Mouse (Mus musculus): ENCODE measurements around the gene Zfp771. TPM values are rescaled to one million over a fixed set of nuclear protein-coding genes. Genes with fewer than 3 reads are reported as not detected.
A peak's percentile ranks its signal among the peaks of the same experiment; 100 is the strongest.

Gene Zfp771
- polyA plus RNA-seq, 1 experiment from 2014 or later: 63.1 TPM

DNA sequence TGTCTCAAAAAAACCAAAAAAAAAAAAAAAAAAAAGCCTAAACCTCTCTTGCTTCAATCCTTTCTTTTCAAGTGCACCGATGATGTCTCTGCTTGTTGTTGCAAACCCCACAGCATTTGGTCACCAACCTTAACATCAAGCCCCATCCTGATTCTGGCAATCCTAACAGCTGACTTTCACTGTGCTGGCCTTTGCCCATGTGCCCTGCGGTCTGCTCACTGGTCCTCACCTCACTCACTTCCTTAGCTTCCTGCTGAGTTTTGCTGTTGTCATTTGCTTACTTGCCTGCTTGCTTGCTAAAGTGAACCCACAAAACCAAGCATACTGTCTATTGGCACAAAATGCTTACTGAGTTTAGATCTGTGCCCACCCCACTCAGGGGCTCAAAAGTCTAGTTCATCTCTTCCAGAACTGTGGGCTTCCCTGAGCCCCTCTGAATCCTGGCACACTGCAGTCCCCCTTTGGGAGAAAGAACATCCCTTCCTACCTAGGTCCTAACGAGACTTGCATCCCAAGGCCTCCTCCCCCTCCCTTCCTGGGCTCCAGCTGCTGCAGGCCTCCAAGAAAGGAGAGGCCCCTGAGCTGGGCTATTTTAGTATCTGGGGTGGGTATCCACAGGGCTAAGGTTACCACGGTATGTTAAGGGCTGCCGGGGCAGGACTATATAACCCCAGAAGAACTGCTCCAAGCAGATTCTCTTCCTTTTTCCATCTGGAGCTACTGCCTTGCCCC lies 32.9 kb upstream of the Zfp771 start:
- Histone ChIP-seq H3K4me1 (peaks cover 19% of the 10 kb centered on the region), H3K27me3 (replicated peaks) (no peaks in the 10 kb centered on the region), H3K4me2 (no peak overlapping the region), H3K36me3 (no peaks in the 10 kb centered on the region), H3K9ac (no peak overlapping the region), H3K9me3 (no peaks in the 10 kb centered on the region), H3K4me3 (replicated peaks) (no peak overlapping the region), H3K27ac (no peak overlapping the region)
- ATAC-seq (ENCODE audit: insufficient read depth, low FRiP score, low read depth): no peak
- WGBS: 75% methylated on average over 5 of the region's 5 CpGs

DNA sequence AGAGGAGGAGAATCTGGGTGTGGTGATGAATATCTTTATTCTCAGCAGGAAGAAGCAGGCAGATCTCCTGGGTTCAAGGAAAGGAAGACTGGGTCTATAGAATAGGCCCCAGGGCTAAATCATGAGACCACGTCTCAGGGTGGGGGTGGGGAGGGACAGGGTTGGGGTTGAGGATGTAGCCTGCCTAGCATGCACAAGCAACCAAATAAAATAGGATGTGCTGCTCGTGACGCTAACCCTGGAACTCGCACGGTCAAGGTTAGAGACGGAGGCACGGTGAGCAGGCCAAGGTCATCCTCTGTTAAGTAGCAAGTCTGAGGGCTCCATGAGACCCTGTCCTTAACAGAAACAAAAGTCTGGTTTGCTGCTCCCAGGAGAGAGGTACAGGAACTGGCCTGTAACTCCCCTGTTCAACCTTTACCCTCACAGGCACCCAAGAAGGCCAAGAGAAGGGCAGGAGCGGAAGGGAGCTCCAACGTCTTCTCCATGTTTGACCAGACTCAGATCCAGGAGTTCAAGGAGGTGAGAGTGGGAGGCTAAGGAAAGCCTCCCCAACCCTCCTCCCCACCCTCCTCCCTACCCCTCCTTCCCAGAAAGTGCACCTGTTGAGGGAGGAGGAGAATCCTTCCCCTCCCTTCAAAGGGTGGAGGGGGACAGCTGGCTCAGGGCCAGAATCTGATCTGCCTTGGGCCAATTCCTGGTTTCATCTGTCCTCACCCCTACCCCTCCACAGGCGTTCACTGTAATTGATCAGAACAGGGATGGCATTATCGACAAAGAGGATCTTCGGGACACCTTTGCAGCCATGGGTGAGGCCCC lies 31.4 kb upstream of the Zfp771 start:
- Histone ChIP-seq H3K4me1 (peaks cover 9% of the 10 kb centered on the region; the same call in 1 of the 2 replicates), H3K36me3 (no peaks in the 10 kb centered on the region), H3K27ac (no peak overlapping the region), H3K4me3 (replicated peaks) (no peak overlapping the region), H3K4me2 (no peak overlapping the region), H3K27me3 (replicated peaks) (no peaks in the 10 kb centered on the region), H3K9me3 (no peaks in the 10 kb centered on the region), H3K9ac (no peak overlapping the region)
- ATAC-seq (ENCODE audit: insufficient read depth, low FRiP score, low read depth): no peak
- 87% methylated on average over 12 of the region's 12 CpGs for WGBS

DNA sequence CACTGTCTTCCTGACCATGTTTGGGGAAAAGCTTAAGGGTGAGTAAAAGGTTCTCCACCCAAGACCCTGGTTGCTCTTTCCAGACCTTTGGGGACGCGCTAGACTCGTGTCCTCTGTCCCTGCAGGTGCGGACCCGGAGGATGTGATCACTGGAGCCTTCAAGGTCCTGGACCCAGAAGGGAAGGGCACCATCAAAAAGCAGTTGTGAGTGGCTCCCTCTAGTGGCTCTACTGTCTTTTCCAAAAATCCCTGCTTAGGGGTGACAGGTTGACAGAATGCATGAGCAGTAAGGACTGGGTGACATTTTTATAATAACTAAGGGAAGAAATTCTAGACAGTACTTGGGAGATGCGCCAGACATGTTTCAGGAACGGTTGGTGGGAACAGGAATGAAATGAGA lies 30.6 kb upstream of the Zfp771 start:
- Histone ChIP-seq H3K4me3 (replicated peaks) (no peak overlapping the region), H3K27ac (no peak overlapping the region), H3K27me3 (replicated peaks) (no peaks in the 10 kb centered on the region), H3K4me1 (peaks cover 11% of the 10 kb centered on the region; the same call in 1 of the 2 replicates), H3K9ac (no peak overlapping the region), H3K4me2 (no peak overlapping the region), H3K9me3 (no peaks in the 10 kb centered on the region), H3K36me3 (no peaks in the 10 kb centered on the region)
- ATAC-seq (ENCODE audit: insufficient read depth, low FRiP score, low read depth): no peak
- WGBS: 40% methylated on average over 7 of the region's 7 CpGs

DNA sequence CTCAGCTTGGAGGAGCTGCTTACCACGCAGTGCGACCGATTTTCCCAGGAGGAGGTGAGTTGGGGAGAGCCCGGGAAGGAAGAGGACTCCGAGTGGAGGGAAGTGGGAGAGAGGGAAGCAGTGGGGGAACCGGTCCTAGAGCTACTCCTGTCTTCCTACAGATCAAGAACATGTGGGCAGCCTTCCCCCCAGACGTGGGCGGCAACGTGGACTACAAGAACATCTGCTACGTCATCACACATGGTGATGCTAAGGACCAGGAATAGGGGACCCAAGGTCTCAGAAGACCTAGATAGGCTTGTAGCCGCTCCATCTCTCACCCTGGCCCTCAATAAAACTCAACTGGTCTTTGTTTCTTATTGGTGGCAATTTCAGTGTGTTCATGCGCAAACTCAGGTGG lies 30.1 kb upstream of the Zfp771 start:
- Histone ChIP-seq H3K4me3 (replicated peaks) (no peak overlapping the region), H3K4me1 (peaks cover 11% of the 10 kb centered on the region; the same call in 1 of the 2 replicates), H3K27me3 (replicated peaks) (no peaks in the 10 kb centered on the region), H3K4me2 (no peak overlapping the region; the same call in 1 of the 2 replicates), H3K9me3 (no peaks in the 10 kb centered on the region), H3K9ac (no peak overlapping the region), H3K27ac (no peak overlapping the region), H3K36me3 (no peaks in the 10 kb centered on the region)
- no peak for ATAC-seq (ENCODE audit: insufficient read depth, low FRiP score, low read depth)
- 57% methylated on average over 12 of the region's 12 CpGs for WGBS

DNA sequence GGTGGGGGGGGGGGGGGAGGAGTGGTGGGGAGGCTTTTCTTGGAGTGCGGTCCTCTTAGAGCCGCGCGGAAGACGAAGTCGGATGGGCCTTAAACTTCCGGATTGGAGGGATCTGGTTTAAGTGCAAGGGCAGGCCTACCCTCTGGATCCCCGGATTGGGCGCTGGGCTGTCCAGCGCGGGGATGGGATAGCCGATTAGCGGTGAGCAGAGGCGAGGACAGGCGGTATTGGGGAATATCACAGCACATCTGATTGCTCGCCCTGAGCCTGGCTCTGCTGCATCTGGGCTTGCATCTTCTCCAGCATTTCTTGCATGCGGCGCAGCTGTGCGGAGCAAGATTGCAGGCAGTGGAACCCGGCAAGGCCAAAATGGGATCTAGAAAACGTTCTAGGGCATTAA lies 29.6 kb upstream of the Zfp771 start:
- Histone ChIP-seq H3K36me3 (no peaks in the 10 kb centered on the region), H3K4me2 (peak overlapping the region; percentile 69), H3K4me3 (replicated peaks) (peak overlapping the region; percentile 35), H3K27me3 (replicated peaks) (no peaks in the 10 kb centered on the region), H3K9ac (no peak overlapping the region), H3K27ac (no peak overlapping the region), H3K9me3 (no peaks in the 10 kb centered on the region), H3K4me1 (peaks cover 11% of the 10 kb centered on the region; the same call in 1 of the 2 replicates)
- ATAC-seq (ENCODE audit: insufficient read depth, low FRiP score, low read depth): no peak
- WGBS: 44% methylated on average over 21 of the region's 21 CpGs

DNA sequence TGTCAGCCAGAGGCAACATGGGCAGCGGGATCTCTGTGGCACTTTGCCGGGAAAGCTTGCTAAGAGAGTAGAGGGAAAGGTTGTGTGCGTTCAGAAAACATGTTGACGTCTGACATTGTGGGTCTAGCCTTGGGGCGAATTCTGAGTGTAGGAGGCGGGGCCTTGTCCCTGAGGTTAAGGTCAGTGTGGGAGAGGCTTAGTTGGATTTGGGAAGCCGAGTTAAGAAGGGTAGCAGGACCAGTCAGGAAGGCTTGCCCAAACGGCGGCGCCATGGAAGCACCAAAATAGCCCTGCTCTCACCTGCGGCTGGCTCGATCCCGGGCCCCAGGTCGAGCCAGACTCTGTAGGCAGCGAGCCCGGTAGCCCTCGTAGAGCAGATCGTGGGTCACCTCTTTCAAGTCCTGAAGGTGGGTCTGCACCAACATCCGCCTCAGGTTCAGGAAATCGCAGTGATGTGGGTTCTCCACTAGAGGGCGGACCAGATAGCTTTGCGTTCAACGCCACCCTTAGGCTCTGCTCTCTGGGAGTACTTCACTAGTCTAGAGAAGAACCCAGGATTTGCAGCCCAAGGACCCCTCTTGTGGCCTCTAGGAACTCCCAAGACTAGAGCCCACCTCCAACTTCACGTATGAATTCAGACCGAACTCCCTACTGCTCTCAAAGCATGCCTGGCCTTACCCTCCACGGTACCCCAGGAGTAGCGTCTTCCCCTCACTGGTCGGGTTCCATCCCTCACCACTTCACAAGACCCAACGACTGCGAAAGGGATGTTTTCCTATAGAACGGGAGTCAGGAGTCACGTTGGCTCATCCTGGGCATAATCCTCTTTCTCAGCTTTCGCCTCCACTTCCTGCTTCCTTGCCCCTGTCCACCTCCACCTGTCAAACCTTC lies 28.8 kb upstream of the Zfp771 start:
- H3K9me3 ChIP-seq: no peaks in the 10 kb centered on the region
- peak overlapping the region; percentile 69 for H3K4me2 ChIP-seq
- H3K4me3 ChIP-seq (replicated peaks): peak overlapping the region; percentile 35
- ATAC-seq (ENCODE audit: insufficient read depth, low FRiP score, low read depth): peak; percentile 44; the same call in 1 of the 2 replicates
- H3K36me3 ChIP-seq: no peaks in the 10 kb centered on the region
- H3K27me3 ChIP-seq (replicated peaks): no peaks in the 10 kb centered on the region
- peak overlapping the region; percentile 6; the same call in 1 of the 2 replicates for H3K9ac ChIP-seq
- peaks cover 9% of the 10 kb centered on the region; the same call in 1 of the 2 replicates for H3K4me1 ChIP-seq
- 22% methylated on average over 33 of the region's 33 CpGs for WGBS
- H3K27ac ChIP-seq: no peak overlapping the region

DNA sequence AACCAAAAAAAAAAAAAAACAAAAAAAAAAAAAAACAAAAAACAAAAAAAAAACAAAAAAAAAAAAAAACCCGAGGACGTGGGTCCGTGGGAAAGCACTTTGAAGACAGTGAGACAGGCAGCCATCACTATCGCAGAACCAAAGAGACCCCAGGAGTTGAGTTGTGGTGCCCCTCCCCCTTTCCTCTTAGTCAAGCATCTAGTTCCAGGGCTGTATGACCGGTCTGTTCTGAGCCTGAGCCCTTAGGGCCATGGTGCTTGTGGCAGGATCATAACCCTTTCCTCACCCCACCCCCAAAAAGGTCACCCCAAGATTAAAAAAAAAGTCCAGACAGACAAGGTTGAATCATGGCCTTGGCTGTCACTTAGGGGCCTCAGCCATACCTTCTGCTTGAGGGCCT lies 27.8 kb upstream of the Zfp771 start:
- 90% methylated on average over 5 of the region's 5 CpGs for WGBS
- no peak overlapping the region for H3K4me3 ChIP-seq (replicated peaks)
- H3K9ac ChIP-seq: no peak overlapping the region
- H3K27me3 ChIP-seq (replicated peaks): no peaks in the 10 kb centered on the region
- no peak overlapping the region for H3K27ac ChIP-seq
- H3K4me1 ChIP-seq: peaks cover 9% of the 10 kb centered on the region; the same call in 1 of the 2 replicates
- ATAC-seq (ENCODE audit: insufficient read depth, low FRiP score, low read depth): no peak
- no peaks in the 10 kb centered on the region for H3K9me3 ChIP-seq
- H3K36me3 ChIP-seq: no peaks in the 10 kb centered on the region
- no peak overlapping the region for H3K4me2 ChIP-seq

DNA sequence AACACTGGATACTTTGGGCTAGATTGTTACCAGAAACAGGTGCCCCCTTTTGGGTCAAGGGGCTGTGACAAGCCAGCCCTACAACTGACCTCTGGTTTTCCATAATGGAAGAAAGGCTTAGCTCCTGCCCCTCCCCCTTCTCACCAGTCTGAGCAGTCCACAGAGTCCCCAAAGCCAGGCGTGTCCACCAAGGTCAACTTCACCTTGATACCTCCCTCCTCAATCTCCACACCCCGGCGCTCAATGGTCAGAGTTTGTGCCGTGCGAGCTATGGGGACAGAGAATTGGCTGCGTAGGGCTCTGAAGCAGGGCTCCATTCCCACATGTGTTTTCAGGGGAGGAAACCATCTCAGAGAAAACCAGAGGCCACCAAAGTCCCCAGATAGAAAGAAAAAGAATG lies 26.6 kb upstream of the Zfp771 start:
- no peak overlapping the region for H3K27ac ChIP-seq
- 75% methylated on average over 6 of the region's 6 CpGs for WGBS
- no peak overlapping the region for H3K4me3 ChIP-seq (replicated peaks)
- ATAC-seq (ENCODE audit: insufficient read depth, low FRiP score, low read depth): no peak
- no peak overlapping the region for H3K4me2 ChIP-seq
- H3K36me3 ChIP-seq: no peaks in the 10 kb centered on the region
- H3K9me3 ChIP-seq: no peaks in the 10 kb centered on the region
- no peaks in the 10 kb centered on the region for H3K27me3 ChIP-seq (replicated peaks)
- no peak overlapping the region for H3K9ac ChIP-seq
- peaks cover 9% of the 10 kb centered on the region; the same call in 1 of the 2 replicates for H3K4me1 ChIP-seq

DNA sequence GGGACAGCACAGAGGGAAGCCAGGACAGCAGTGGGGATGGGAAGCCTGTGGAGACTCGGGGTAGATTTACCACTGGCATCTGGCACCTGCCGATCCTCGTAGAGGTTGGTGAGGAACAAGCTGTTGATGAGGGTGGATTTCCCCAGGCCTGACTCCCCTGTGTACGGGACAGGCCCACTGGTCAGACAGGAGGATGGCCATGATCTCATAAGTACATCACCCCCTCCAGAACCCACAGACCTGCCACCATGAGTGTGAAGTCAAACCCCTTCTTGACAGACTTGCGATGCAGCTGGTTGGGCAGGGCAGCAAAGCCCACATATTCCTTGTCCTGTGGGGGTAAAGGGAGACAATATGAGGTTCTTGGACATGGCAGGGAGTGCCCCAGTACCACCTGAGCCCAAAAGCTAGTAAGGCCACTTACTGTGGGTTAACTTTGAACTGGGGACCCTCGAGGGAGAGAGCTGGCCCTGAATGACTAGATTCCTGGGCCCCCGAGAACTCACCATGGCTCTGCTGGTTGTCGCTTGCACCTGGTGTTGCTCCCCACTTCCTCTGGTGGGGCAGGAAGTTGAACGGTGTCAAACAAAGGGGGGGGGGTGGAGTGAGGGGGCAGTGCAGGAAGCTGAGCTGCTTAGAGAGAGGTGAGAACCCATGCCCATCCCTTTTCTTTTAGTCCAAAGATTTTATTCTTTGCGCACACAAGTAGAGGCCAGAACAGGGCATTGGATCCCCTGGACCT lies 26.0 kb upstream of the Zfp771 start:
- H3K4me2 ChIP-seq: no peak overlapping the region
- no peak for ATAC-seq (ENCODE audit: insufficient read depth, low FRiP score, low read depth)
- H3K4me3 ChIP-seq (replicated peaks): no peak overlapping the region
- peaks cover 9% of the 10 kb centered on the region; the same call in 1 of the 2 replicates for H3K4me1 ChIP-seq
- no peak overlapping the region for H3K9ac ChIP-seq
- H3K36me3 ChIP-seq: no peaks in the 10 kb centered on the region
- H3K27me3 ChIP-seq (replicated peaks): no peaks in the 10 kb centered on the region
- WGBS: 69% methylated on average over 10 of the region's 10 CpGs
- H3K9me3 ChIP-seq: no peaks in the 10 kb centered on the region
- no peak overlapping the region for H3K27ac ChIP-seq

DNA sequence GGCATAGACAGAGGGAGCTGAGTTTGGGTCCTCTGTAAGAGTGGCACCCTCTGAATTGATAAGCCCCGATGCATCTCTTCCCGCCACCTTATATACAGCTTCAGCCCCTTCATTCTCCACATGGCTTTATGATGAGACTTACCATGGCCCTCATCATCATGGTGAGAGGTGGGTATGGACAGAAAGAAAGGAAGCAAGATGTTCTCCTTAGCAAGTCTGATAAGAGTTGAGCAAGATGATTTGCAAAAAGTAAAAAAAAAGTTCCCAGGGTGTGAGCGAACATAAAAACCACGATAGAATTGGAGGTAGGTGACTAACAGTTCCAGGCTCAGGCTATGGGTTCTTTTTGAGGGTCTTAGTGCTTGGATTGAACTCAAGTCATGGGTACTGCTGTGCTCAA lies 25.4 kb upstream of the Zfp771 start:
- Histone ChIP-seq H3K27me3 (replicated peaks) (no peaks in the 10 kb centered on the region), H3K4me1 (peaks cover 9% of the 10 kb centered on the region; the same call in 1 of the 2 replicates), H3K9ac (no peak overlapping the region), H3K4me2 (no peak overlapping the region), H3K27ac (no peak overlapping the region), H3K4me3 (replicated peaks) (no peak overlapping the region), H3K36me3 (no peaks in the 10 kb centered on the region), H3K9me3 (no peaks in the 10 kb centered on the region)
- WGBS: 87% methylated on average over 4 of the region's 4 CpGs
- ATAC-seq (ENCODE audit: insufficient read depth, low FRiP score, low read depth): no peak

DNA sequence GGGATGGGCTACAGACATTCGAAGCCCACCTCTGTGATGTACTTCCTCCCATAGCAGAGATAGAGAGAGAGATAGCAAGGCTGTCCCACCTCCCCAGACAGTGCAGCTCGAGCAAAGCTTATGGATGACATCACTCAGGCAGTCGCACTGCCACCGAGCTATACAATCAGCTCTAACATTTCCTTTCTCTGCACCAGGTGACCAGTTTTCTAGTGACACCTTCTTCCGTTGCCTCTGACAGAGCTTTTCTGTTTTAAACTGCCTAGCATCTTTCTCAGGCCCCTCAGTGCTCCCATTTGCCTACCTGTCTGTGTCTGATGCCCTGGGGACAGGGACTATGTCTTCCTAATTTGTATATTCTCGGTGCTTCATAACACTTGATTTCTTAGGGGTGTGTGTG lies 23.6 kb upstream of the Zfp771 start:
- H3K4me1 ChIP-seq: 0 out of 2 replicates have a peak, but pooled peaks cover 3% of the 10 kb centered on the region
- H3K9me3 ChIP-seq: no peaks in the 10 kb centered on the region
- H3K36me3 ChIP-seq: no peaks in the 10 kb centered on the region
- H3K9ac ChIP-seq: no peak overlapping the region
- no peak overlapping the region for H3K27ac ChIP-seq
- no peaks in the 10 kb centered on the region for H3K27me3 ChIP-seq (replicated peaks)
- no peak for ATAC-seq (ENCODE audit: insufficient read depth, low FRiP score, low read depth)
- H3K4me2 ChIP-seq: no peak overlapping the region
- WGBS: 71% methylated on average over 6 of the region's 6 CpGs
- no peak overlapping the region for H3K4me3 ChIP-seq (replicated peaks)
